Mouse (Mus musculus) ES-E14 (cell line): ENCODE results near the gene Disp3. TPM values are rescaled to one million over a fixed set of nuclear protein-coding genes. Genes with fewer than 3 reads are reported as not detected.
A peak's percentile ranks its signal among the peaks of the same experiment; 100 is the strongest.

Experiments
- DNase-seq: peaks from one replicate; pipeline ENCODE4 v3.0.0-alpha.2; 2013; ENCODE audit warnings: low read depth, low spot score
- H3K27ac ChIP-seq: 2 replicates; pipeline ENCODE4 v1.5.1; 2012; ENCODE audit warnings: low read depth, mild to moderate bottlenecking, low read length, moderate library complexity, mixed read lengths; ENCODE audit not compliant: poor library complexity, insufficient read depth, severe bottlenecking
- H3K36me3 ChIP-seq: 2 replicates; pipeline ENCODE4 v1.6.1; 2012; ENCODE audit warnings: mild to moderate bottlenecking, low read length, moderate library complexity, mixed read lengths; ENCODE audit not compliant: control insufficient read depth, poor library complexity, insufficient read depth, severe bottlenecking
- H3K4me1 ChIP-seq, 2 experiments: fragments of 150-350 bp in 1 of 2; sonication (generic) in 1 of 2; 2 replicates each; pipeline ENCODE4 v1.6.1; 2012; ENCODE audit warnings: low read length in 2 of 2, mild to moderate bottlenecking in 1 of 2, mixed read lengths in 1 of 2; ENCODE audit not compliant: control insufficient read depth in 2 of 2, insufficient read depth in 2 of 2, poor library complexity in 1 of 2
- H3K4me3 ChIP-seq, 2 experiments: fragments of 150-350 bp in 1 of 2; sonication (generic) in 1 of 2; 2 replicates each; pipeline ENCODE4 v1.5.1; 2012; ENCODE audit warnings: low read length in 2 of 2, low read depth in 1 of 2, mild to moderate bottlenecking in 1 of 2, mixed read lengths in 1 of 2; ENCODE audit not compliant: insufficient read depth in 1 of 2, poor library complexity in 1 of 2, severe bottlenecking in 1 of 2
- H3K9ac ChIP-seq: 2 replicates; pipeline ENCODE4 v1.6.1; 2012; ENCODE audit warnings: low read depth, mild to moderate bottlenecking, low read length, mixed read lengths; ENCODE audit not compliant: poor library complexity, insufficient read depth, severe bottlenecking
- H3K9me3 ChIP-seq: fragments of 150-350 bp; sonication (generic); 2 replicates; pipeline ENCODE4 v1.6.1; 2012; ENCODE audit warnings: low read depth, mild to moderate bottlenecking, low read length; ENCODE audit not compliant: control insufficient read depth, insufficient read depth
- CHD2 ChIP-seq: IDR thresholded peaks from 2 replicates; pipeline ENCODE4 v1.6.1; 2014; ENCODE audit warnings: mild to moderate bottlenecking, low read depth, low read length, inconsistent platforms
- HCFC1 ChIP-seq: IDR thresholded peaks from 2 replicates; pipeline ENCODE4 v1.6.1; 2012; ENCODE audit warnings: low read length, inconsistent platforms, borderline replicate concordance; ENCODE audit not compliant: insufficient read depth
- MAFK ChIP-seq: IDR thresholded peaks from 2 replicates; pipeline ENCODE4 v1.6.1; 2014; ENCODE audit warnings: mild to moderate bottlenecking, low read depth, low read length, inconsistent platforms; ENCODE audit not compliant: insufficient read depth
- ZC3H11A ChIP-seq: IDR thresholded peaks from 2 replicates; pipeline ENCODE4 v1.6.1; 2012; ENCODE audit warnings: low read depth, mild to moderate bottlenecking, inconsistent platforms, low read length, borderline replicate concordance
- ZNF384 ChIP-seq: IDR thresholded peaks from 2 replicates; pipeline ENCODE4 v1.6.1; 2012; ENCODE audit warnings: low read depth, low read length, inconsistent platforms
- in situ Hi-C, 2 experiments: fragments of 600-800 bp; cut with MboI; formaldehyde crosslinking; loops; one replicate each; pipeline ENCODE4 v1.15.1; 2025; ENCODE audit warnings: low sequenced_read_pairs in 2 of 2, inconsistent platforms in 1 of 2; ENCODE audit not compliant: unreplicated experiment in 2 of 2
- total RNA-seq: library from RNA; depleted of rRNA; stranded (reverse); fragments of 300-350 nt; gene quantifications from 2 replicates; pipeline ENCODE4 v1.2.3, GENCODE M21; 2012

The Disp3 gene
- total RNA-seq, 1 experiment: 1.6 TPM

- H3K27ac ChIP-seq: no peak overlapping the region
- no peaks in the 10 kb centered on the region; a peak in 3 of 4 replicates for H3K4me1 ChIP-seq
- H3K9me3 ChIP-seq: no peaks in the 10 kb centered on the region
- in situ Hi-C loops: no loop called here
- no peak overlapping the region for H3K4me3 ChIP-seq
- H3K9ac ChIP-seq: no peak overlapping the region
- H3K36me3 ChIP-seq: no peaks in the 10 kb centered on the region
- TF ChIP-seq ZNF384 (no peak), ZC3H11A (peak; percentile 19; the same call in 1 of the 2 replicates)
- DNase-seq: no peak
Measured at GRCm38 (mm10) chr4:148266973-148267507, 20.7 kb downstream of the Disp3 start.

GRCm38 (mm10) chr4:148259941-148260340, 27.8 kb downstream of the Disp3 start:
- Histone ChIP-seq H3K4me3 (0 out of 4 replicates have a peak overlapping the region, but pooled peaks of 1 of the 2 experiments have one; percentile 45), H3K9ac (no peak overlapping the region), H3K9me3 (no peaks in the 10 kb centered on the region), H3K36me3 (no peaks in the 10 kb centered on the region), H3K27ac (no peak overlapping the region), H3K4me1 (no peaks in the 10 kb centered on the region; a peak in 1 of 4 replicates)
- no peak for TF ChIP-seq CHD2
- TF ChIP-seq MAFK: no peak
- TF ChIP-seq ZC3H11A: no peak
- TF ChIP-seq ZNF384: no peak
- no peak for TF ChIP-seq HCFC1
- in situ Hi-C loops: no loop called here
- DNase-seq: no peak

- peak; percentile 48 for DNase-seq
- in situ Hi-C loops: no loop called here
- Histone ChIP-seq H3K27ac (no peak overlapping the region), H3K9ac (0 out of 2 replicates have a peak overlapping the region, but pooled peaks have one; percentile 43), H3K9me3 (no peaks in the 10 kb centered on the region), H3K4me1 (peaks cover 0 to 5% of the 10 kb centered on the region in 2 experiments; a peak in 1 of 4 replicates), H3K36me3 (no peaks in the 10 kb centered on the region), H3K4me3 (peak overlapping the region in 1 of 2 experiments; percentile 38; a peak in 1 of 4 replicates)
- TF ChIP-seq ZC3H11A (no peak), ZNF384 (no peak), MAFK (no peak), HCFC1 (no peak), CHD2 (no peak)
Measured at GRCm38 (mm10) chr4:148249341-148249740, 38.4 kb downstream of the Disp3 start.

GRCm38 (mm10) chr4:148240387-148240786, 47.4 kb downstream of the Disp3 start:
- Histone ChIP-seq H3K4me1 (no peaks in the 10 kb centered on the region), H3K9ac (no peak overlapping the region), H3K27ac (no peak overlapping the region), H3K4me3 (no peak overlapping the region), H3K36me3 (no peaks in the 10 kb centered on the region), H3K9me3 (no peaks in the 10 kb centered on the region)
- no peak for DNase-seq
- in situ Hi-C loops: no loop called here
- no peak for TF ChIP-seq MAFK
- no peak for TF ChIP-seq HCFC1
- TF ChIP-seq ZC3H11A: no peak
- no peak for TF ChIP-seq ZNF384
